Mouse (Mus musculus) layer of hippocampus, adult 11-12 months (tissue): ENCODE data around the gene Fbxo17.

Experiments
- DNase-seq: peaks from one replicate; pipeline ENCODE4 v3.0.0; 2022; ENCODE audit warnings: low spot score

Gene Fbxo17

DNA sequence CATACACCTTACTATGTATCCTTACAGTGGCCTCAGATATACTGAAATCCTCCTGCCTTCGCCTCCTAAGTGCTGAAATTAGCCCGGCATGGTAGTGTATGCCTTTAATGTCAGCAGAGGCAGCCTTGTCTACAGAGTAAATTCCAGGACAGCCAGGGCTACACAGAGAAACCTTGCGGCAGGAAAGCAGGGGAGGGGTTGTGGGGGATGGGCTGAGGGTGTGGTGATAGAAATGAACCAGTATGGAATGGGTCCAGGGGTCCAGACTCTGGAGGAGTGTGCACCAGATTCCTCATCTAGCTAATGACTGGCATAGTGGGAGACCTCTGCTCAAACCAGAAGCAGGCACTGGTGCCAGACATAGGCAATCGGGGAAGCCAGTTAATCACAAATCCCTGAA, 2.6 kb downstream of the Fbxo17 start:
- DNase-seq, result no peak

DNA sequence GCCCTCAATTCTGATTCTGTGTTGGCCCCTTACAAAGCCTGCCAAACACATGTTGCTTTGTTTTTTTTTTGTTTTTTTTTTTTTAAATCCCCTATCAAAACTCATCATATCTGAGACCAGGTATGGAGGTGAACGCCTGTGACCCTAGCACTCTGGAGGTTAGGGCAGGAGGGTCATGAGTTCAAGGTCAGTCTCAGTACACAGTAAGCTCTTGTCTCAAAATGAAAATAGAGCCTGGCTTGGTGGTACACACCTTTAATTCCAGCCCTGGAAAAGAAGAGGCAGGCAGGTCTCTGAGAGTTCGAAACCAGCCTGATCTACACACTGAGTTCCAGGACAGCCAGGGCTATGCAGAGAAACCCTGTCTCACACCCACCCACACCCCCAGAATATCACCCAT, 3.0 kb downstream of the Fbxo17 start:
- no peak for DNase-seq

- no peak for DNase-seq
These were observed 4.3 kb downstream of the Fbxo17 start for GRCm38 (mm10) chr7:28720753-28721537.

DNA sequence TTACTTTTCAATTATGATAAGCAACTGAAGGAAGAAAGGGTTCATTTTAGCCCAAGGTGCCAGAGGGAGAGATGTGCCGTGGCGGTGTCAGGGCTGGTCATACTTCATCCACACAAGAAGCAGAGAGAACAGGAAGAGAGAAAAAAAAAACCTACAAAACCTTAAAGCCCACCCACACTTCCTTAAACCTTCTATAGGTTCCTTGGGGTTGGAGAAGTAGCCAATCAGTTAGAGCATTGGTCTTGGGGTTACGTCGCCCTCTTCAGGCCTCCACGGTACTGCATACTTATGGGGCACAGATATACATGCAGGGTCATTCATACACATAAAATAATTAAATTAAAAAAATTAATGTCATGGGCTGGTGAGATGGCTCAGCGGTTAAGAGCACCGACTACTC, 5.5 kb downstream of the Fbxo17 start:
- DNase-seq, result no peak

- DNase-seq, result no peak
These were observed 8.0 kb downstream of the Fbxo17 start for GRCm38 (mm10) chr7:28724613-28725012.

- peak; percentile 79 for DNase-seq
These were observed 10.0 kb downstream of the Fbxo17 start for GRCm38 (mm10) chr7:28726600-28726999.

- peak; percentile 53 for DNase-seq
These were observed 11.2 kb downstream of the Fbxo17 start for GRCm38 (mm10) chr7:28727649-28728340.

- DNase-seq, result peak; percentile 59
These were observed 15.9 kb downstream of the Fbxo17 start for GRCm38 (mm10) chr7:28732341-28733142.

DNA sequence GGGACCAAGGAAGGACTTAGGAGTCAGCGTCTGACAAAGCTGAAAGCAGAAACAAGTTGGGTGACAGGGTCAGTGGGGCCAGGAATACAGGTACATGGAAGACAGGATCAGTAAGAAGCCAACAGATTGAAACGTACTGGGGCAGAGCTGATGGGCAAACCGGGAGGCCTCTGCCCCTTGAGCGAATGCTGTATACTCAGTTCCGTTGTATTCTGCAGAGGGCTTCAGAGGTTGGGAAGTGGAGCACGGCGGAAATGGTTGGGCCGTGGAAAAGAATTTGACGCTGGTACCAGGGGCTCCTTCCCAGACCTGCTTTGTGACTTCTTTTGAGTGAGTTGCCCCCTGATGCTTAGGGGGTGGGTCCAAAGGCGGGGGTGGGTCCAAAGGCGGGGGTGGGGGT, 16.6 kb downstream of the Fbxo17 start:
- DNase-seq, result no peak

GRCm38 (mm10) chr7:28735701-28736100, 19.1 kb downstream of the Fbxo17 start:
- no peak for DNase-seq

- no peak for DNase-seq
These were observed 23.2 kb downstream of the Fbxo17 start for GRCm38 (mm10) chr7:28739829-28740228.

- no peak for DNase-seq
These were observed 24.3 kb downstream of the Fbxo17 start for GRCm38 (mm10) chr7:28740949-28741348.

- DNase-seq, result no peak
These were observed 24.7 kb downstream of the Fbxo17 start for GRCm38 (mm10) chr7:28741368-28741708.

GRCm38 (mm10) chr7:28741709-28742438, 25.3 kb downstream of the Fbxo17 start, which contains the start of the genes Mrps12 and Sars2:
Gene Mrps12 (minus strand): TSS chr7:28741820.
Gene Sars2 (plus strand): TSS chr7:28741992.
- DNase-seq, result peak; percentile 98

DNA sequence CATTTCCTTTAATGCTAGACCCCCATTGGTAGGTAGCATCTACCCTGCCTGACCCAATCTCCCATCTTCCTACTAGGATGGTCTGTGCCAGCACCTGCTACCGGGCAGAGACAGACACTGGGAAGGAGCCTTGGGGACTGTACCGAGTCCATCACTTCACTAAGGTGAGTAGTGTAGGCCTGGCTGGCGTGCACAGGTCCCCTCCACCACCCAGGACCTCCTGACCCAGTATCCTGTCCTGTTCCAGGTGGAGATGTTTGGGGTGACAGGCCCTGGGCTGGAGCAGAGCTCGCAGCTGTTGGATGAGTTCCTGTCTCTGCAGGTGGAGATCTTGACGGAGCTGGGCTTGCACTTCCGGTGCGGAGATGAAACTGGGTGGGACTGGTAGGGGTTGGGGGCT, 33.3 kb downstream of the Fbxo17 start:
- DNase-seq, result no peak

GRCm38 (mm10) chr7:28756079-28756478, 39.5 kb downstream of the Fbxo17 start, which contains the start of gene Ccer2:
Gene Ccer2 (plus strand): TSS chr7:28756174.
- no peak for DNase-seq

DNA sequence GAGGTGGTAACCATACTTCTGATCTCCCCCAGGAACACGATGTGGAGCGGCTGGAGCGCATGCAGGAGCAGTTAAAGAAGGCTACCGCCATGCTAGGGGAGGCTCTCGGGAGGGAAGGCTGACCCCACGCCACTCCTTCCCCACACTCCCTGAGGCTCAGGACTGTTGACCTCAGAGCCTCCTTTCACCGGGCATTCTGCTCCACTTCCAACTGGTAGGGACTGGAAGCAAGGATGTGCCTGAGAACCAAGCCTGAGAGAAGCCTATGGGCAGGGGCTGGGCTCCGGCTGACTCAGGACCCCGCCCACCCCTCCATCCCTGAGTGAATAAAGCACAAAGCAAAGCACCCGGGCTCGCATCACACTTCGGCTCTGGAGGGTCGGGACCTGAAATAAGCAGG, 42.0 kb downstream of the Fbxo17 start:
- no peak for DNase-seq

- DNase-seq, result no peak
These were observed 45.3 kb downstream of the Fbxo17 start for GRCm38 (mm10) chr7:28761907-28762306.

DNA sequence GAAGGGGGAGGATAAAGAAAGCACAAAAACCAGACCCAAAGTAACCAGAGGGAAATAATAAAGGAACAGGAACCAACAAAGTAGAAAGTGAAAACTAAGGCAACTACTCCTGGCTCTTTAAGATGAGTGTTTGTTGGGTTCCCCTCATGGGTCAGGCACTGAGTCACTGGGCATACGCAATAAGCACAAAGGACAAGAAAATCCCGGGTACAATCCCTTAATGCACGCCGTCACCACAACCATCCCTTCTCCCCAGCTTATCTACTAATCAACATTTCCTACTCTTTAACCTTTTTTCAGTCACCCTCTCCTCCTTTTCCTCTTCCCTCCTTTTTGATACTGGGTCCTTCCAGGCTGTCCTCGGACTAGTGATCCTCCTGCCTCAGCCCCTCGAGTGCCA, 48.6 kb downstream of the Fbxo17 start:
- DNase-seq, result no peak

DNA sequence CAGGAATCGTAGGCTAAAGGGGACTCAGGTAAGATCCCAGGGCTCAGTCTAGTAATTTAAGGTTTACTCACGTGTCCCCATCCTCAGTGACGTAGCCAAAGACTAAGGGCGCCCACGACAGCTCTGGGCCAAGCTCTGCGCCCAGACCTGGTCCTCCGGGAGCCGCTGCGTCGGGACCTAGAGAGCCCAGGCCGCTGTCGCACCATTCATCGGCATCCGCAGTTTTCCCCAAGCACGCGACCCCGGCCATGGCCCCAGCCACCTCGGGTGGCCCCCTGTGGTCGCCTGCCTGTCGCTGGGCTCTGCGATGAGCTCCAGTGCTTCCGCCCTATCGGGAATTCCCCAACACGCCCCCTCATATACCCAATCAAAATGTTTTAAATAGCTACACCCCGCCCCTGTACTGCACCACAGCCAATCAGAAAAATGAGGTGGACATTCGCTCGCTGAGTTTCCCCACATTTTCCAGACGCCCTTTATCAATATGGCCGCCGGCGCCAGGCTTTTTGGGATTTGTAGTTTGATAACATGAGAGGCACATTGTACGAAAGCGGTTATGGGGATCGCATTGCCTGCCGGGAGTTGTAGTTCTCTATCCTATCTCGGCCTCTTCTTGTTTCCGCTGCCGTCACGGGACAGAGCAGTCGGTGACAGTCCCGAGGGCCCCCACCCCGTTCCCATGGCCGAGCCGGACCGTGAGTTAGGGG, 49.7 kb downstream of the Fbxo17 start, which contains the start of gene Sirt2:
Gene Sirt2 (plus strand): TSS at position 563 of the 707 bp plus-strand sequence.
- peak; percentile 100 for DNase-seq

DNA sequence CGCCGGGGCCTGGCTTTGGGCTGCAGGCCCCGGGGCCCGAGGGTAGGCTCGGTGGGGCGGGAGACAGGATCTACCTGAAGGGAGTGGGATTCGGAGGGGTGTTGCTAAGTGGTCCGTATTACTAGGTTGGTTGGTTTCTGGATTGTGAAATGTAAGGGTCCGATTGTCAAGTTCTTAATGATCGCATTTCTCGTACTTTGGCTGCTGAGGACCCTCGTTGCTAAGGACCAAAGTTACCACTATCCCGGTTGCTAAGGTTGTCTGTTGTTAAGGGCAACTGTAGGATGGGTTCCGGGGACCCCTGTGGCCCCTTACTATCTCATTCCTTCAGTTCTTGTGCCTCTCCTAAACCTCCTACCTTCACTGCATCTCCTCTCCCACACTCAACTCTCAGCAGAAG, 50.3 kb downstream of the Fbxo17 start:
- no peak for DNase-seq
